Mouse (Mus musculus): ENCODE results near the gene Cdk6.
"Not testable (repeated sequence)": the region's sequence is repeated elsewhere in the genome, so short reads cannot be mapped to it uniquely, and the experiment has no call there.

Cdk6 gene

DNA sequence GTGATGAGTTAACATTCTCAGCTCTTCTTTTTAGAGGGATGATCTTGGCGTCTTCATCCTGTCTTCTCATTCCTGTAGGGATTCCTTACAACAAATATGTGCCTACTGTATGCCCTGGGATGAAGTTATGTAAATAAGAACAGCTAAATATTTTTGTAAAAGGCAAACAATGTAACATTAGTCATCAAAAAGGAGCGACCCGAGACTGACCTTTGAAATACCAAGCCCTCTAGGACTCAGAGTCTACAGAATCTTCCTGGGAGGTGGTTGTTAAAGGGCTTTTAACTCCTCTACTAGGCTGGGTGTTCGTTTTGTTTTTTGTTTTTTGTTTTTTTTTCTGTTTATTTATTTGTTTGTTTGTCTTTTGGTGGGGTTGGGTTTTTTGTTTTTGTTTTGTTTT, 4.3 kb downstream of the Cdk6 start:
- not testable (repeated sequence) for DNase-seq

DNA sequence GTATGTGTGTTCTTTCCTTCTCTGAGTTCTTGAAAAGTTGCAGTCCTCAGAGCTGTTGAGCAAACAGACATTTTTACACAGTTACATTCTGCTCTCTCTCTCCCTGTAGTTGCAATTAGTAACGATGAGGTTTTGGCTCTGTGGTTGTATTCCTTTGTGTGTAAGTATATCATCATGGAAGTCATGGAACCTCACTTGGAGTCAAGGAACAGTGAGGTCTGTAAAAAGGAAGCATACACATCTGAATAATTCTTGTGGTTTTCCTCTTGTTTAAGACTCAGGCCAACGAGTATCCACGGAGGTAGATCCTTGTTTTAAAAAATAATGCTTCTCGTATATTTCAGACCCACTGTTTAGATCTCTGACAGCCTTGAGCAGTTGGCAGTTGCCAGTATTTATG, 8.1 kb downstream of the Cdk6 start:
- DNase-seq, result not testable (repeated sequence)

DNA sequence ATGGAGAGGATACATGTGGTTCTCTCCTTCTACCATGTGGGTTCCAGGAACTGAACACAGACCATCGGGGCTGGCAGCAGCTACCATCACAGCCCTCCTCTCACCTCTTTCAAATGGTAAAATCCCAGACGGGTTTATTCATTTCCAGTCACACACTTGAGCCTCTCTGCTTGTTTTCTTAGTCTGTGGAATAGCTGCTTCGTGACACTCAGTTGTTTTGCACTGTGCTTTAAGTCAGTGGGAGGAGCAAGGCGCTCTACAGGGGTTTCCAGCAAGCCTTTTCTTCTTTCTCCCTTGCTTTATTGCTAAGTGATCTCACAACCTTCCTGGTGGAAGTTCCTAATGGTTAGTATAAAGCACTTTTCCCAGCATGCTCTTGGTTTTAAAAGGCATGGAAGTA, 10.6 kb downstream of the Cdk6 start:
- DNase-seq, result not testable (repeated sequence)

DNA sequence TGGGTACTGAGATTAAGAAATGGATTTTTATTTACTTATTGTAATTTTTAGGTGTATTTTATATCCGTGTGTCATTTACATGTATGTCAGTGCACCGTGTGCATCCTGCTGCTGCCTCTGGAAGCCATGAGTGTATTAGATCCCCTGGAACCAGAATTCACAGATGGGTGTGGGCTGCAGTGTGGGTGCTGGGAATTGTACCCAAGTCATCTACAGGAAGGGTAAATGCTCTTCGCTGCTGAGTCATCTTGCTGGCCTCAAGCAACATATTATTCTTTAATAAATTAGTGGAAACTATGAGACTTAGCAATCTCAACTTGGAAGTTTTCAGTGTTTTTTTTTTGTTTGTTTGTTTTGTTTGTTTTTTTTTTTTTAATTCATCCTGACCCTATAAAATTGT, 11.0 kb downstream of the Cdk6 start:
- DNase-seq, result no peak

DNA sequence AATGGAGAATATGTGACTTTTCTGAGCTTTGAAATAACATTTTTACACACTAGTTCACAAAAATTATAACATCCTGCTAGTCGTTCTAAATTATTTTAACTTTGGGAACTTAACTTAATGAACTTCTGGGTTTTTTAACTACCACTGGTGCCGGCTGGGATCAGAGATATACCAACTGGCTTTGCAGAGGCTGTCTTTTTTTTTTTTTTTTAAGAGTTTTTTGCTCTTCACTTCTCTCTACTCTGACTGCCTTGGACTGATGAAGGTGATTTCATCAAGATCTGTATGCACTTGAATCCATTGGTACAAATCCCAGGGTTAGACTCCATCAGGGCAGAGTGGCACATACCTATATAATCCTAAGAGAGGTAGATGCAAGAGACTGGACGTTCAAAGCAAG, 11.5 kb downstream of the Cdk6 start:
- no peak for DNase-seq

DNA sequence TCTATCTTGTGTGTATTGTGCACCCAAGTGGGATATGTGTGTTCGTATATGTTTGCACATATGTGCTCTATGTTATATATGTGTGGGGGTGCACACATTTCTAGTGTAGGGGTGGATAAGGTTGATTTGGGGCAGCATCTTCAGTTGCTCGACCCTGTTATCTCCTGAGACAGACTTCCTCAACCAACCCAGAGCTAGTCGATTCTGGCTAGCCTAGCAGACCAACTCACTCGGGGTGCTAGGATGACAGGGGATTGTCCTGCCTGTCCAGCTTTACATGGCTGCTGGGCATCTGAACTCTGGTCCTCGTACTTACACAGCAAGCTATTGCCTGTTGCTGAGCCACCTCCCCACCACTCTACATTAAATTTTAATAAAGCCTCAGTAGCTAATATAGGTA, 13.0 kb downstream of the Cdk6 start:
- DNase-seq, result no peak

DNA sequence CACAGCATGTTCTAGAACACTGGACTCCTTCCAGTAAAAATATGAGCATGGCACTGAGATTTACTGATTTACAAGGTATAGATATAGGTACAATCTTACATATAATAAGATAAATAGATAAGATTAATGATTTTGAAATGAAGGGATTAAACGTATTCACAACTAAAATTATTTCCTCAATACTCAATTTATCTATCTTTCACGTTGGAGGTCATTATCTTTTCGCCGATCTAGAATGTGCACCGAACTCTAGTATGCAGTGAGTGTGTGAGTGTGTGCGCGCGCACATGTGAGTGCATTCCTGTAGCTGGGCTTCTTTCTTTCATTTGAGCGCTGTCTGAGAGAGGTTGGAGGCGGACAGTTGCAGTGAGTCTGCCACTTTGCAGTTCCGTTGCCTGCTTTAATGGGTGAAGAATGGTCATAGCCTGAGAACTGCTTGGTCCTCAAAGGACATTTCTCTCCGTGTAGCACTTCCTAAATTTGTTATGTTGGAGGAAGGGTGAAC, 13.8 kb downstream of the Cdk6 start:
- DNase-seq, result no peak

DNA sequence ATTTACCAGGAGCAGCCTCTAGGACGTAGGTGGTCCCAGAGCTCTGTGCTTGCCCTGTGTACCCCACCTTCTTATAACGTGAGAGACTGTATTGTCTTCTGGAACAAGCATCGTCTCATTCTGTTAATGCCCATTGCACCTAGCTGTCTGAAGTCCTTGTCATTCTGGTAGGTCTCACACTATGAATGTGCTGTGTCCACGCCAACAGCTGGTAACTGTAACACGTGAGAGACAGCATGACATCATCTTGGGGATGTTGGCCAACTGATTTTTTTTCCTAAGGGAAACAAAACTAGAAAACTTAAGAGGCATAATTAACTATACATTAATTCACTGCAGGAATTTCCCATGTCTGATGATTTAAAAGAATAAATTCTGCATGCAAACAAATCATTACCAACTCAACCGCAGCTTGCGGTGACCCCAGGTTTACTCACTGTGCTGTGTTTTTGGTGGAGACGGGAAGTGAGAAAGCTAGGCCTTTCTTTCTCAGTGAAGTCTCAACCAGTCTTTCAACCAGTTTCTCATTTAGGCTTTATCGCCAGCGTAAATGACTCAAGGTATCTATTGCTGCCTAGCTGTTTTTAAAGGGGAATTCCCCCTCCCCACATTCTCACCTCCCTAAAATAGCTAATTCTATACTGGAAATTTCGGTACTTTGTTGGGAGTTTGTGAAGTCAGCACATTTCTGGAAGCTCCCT, 14.4 kb downstream of the Cdk6 start:
- no peak for DNase-seq

DNA sequence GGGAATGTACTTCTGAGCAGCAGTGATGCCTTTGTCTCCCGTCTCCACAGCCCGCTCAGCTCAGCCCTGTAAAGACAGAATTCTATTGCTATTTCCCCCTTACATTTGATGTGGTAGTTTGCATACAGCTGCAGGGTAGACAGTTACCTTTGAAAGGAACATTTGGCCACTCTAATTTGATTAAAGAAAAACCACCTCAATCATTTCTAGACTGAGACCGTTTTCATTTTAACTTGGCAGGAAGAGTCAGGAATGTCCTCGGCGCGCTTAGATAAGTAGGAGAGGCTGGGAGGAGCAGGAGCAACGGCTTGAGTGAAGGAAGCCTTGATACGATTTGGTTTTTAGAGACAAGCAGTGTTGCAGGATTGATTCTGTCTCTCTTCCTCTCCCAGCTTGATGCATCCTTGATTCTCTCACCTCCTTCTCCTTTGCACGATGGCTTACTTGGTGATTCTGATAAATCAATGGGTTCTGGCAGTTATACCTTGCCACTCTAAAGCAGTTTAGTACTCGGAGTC, 15.0 kb downstream of the Cdk6 start:
- no peak for DNase-seq

DNA sequence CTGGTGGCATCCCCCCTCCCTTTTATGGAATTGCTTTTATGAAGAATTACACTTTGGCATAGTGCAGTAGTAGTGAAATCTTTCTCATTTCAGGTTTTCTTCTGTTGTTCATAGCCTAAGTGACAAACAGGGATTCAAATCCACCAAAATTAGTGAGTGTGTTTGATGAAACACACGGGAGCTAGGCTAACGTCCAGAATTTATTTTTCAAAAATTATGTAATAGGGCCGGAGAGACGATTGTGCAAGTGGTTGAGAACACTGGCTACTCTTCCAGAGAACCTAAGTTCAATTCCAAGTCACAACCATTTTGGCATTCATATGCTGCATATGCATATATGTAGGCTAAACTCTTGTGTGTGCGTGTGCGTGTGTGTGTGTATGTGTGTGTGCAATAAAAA, 16.2 kb downstream of the Cdk6 start:
- no peak for DNase-seq

DNA sequence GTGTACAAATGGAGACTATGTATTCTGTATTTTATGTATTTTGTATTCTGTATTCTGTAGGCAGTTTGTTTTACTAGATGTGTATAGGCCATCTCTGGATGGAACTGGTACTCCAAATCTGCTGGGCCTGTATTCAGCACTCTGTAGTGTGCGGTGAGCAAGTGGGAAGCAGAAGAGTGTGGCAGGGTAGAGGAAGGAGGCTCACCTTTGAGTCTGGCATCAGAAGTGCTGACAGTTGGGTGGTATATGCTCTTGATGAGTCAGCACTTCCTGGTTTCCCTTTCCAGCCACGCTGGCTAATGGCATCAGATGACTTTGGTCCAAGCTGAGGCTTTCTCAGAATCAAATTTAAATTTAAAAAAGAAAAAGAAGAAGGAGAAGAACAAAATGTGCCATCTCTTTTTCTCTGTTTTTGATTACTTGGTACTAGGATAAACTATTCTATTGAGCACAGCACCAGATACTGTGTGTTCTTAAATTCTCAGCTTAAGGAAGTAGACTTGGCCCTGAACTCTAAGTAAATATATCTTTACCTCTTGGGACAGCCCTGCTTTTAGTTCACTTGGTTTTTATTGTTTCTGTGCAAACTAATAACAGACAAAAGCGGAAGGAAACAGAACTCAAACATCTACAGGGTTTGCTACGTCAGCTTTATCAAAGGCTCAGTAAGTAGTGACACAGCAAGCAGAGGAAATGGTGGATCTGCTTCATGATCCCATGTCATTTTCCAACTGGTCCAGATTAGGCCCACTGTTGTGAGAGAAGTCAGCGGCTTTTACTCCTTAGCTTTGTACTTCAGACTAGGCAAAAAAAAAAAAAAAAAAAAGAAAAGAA, 17.6 kb downstream of the Cdk6 start:
- peak in 1 of 2 experiments; percentile 13 for DNase-seq

DNA sequence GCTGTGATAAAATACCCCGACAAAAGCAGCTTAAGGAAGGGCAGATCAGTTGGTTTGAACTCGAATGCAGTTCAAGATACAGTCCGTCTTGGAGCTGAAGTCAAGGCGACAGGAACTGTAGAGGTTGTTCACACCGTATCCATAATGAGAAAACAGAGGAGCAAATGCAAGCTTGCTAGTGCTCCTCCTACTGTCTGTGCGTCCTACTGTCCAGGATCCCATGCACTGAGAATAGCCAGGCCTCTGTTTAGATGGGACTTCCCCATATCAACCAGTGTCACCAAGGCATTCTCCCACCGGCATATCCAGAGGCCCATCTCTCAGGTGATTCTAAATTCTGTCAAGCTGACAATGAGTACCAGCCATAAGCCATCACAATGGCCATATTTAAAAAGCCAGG, 18.6 kb downstream of the Cdk6 start:
- DNase-seq, result no peak

DNA sequence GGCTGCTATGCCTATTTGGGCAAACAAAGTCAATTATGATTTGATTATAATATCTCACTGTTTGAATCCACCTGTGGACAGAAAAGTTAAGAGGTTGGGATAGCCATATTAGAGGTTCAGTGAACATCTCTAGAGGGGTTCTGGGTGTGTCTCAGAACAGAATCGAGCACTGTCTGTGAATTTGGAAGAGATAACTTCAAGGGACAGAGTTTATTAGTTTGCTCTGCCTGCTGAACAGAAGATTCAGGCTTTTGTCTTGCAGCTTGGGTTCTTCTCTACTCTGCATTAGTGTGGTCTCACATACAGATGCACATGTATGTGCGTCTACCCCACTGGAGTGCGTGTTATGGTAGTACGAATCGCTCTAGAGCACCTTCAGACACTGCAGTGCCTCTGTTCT, 20.0 kb downstream of the Cdk6 start:
- no peak for DNase-seq

DNA sequence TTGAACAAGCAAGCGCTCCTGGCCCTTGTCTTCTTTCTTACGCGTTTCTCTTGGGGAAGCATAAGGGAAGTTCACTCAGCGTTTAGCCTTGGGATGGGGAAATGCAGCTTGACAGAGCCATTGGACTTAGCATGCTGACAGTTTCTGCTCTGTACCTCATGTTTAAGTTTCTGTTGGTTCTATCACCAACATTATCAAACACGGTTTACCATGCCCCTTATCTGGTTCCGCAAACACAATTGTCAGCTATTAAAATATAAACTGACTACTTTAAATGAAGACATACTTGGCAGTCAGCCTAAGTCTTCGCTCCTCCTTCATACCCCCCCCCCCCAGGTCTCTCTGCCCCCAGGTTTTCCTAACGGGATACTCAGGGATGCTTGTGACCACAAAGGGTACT, 20.8 kb downstream of the Cdk6 start:
- no peak for DNase-seq

DNA sequence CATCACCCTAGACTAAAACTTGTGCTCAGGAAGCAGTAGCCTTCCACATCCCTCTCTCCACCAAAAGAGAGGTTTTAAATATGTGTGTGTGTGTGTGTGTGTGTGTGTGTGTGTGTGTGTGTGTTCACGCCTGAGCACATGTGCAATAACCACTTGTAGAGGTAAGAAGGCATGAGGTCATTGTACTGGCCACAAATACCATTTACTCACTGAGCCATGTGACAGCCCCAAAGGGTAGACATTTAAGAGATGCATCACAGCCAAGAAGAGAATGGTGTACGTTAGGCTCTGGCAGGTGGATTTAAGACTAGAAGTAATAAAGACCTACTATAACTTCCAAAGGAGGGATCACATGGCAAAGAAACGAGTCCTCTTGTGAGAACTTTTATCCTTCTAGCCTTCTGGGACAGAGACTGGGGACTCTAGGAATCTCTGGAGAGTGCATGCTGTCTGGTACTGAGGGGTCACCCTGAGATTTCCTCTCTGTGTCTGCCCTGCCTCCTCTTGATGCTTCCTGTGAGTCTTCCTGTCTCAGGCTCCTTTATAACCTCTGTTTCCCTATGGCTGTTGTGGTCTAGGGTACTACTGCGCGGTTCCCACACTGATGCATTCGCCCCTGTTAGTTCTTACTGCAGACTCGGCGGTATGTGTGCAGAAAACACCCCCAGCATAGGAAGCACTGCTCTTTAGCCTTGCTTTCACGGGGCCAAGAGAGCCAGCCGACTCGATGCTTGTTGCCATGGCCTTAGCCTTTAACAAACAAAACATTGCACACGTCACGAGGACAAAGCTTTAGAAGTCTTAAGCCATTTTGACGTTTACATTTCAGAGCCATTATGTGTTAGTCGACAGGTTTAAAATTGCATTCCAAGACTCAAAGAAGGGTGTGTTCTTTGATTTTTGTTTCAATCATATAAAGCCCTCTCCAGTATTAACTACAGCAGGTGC, 22.0 kb downstream of the Cdk6 start:
- DNase-seq, result no peak

DNA sequence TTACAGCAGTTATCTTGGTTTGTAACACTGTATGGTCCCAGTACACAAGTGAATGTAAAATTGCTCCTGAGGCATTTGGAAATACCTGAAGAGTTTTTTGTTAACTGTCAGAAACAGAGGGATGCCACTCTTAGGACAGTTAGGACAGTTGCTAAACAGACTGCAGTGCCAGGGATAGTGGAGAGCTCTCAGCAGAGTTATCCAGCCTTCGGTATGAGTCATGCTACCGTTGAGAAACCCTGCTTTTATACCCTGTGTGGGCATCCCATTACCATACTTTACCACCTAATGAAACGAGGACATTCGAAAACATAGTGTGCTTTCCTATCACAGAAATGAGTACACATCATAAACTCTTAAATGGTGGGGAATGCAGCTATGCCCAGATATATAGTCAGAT, 25.8 kb downstream of the Cdk6 start:
- DNase-seq, result no peak

DNA sequence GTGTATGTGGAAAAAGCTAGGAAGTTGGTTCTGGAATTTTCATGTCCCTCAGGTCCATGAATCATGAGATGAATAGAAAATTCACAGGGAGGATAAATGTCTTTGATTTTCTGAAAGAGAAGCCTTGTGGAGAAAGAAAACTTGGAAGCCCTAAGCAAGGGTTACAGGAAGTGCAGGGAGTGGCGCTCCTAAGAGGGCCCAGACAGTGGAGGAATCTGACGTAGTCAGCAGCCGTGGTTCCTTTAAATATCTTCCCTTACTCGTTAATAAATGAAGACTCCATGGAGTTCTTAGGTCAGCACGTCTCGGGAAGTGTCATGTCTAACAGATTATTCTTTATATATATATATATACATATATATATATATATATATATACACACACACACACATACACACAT, 28.0 kb downstream of the Cdk6 start:
- DNase-seq, result no peak

DNA sequence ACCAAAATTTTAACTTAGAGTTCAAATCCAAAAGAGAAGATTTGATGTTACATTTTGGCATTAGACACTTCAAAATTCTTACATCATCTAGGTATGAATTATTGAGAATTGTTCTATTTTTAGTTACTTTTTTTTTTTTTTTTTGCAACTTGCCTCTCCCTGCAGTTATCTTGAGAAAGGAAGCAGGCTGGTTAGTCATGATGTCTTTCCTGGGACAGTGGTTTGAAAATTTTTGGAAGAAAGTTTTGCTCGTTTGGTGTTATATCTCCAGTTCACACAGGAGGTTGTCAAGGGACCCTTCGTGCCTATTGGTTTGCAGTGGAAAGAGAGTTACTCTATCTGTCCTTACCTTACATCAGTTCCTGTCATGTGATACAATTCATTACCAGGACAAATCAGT, 29.9 kb downstream of the Cdk6 start:
- DNase-seq, result no peak

DNA sequence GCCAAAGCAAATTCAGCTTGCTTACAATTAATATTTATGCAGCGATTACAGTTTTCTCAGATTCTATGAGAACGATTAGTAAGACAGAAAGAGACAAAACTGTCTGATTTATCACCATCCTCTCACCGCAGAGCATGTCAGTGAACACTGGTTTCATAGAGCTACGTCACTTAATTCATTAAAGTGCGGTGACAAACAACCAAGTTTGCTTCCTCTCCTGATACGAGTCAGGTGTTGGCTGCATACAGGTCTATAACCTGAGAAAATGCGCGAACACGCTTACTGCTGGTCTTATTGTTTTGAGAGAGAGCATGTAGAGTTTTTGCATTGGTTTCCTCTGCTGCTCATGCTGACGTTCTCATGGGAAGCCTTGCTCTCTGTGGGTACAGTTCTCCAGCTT, 31.9 kb downstream of the Cdk6 start:
- no peak for DNase-seq

DNA sequence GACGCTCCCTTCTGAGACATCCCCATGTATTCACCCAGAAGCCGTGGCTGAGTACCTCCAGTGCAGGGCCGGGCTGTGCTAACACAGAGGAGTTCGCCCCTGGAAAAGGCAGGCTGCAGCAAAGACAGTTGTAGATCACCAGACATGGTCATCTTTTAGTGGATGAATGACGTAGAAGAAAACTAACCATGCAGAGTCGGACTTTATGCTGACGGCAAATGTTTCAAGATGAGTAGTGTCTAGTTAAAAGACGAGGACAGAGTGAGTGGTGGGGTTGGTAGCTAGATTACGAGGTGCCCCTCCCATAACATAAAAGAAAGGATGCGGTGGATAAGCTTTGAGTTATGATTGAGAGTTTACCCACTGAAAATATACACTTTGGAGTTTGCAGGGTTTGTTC, 33.5 kb downstream of the Cdk6 start:
- no peak for DNase-seq

DNA sequence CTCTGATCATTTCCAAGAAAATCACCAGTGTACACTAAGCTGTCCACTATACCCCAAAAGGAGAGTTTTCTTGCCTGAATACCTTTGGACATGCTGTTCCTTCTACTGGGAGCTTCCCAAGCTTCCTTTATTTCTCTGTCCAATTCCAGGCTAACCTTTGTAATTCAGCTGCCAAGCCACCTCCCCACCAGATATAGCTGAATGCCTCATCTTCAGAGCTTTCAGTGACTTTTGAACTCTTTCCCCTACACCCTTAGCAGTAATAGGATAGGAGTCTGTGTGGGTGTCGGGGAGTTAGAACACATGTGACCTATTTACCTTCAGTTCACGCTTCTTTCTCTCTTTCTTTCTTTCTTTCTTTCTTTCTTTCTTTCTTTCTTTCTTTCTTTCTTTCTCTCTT, 34.9 kb downstream of the Cdk6 start:
- DNase-seq, result no peak

DNA sequence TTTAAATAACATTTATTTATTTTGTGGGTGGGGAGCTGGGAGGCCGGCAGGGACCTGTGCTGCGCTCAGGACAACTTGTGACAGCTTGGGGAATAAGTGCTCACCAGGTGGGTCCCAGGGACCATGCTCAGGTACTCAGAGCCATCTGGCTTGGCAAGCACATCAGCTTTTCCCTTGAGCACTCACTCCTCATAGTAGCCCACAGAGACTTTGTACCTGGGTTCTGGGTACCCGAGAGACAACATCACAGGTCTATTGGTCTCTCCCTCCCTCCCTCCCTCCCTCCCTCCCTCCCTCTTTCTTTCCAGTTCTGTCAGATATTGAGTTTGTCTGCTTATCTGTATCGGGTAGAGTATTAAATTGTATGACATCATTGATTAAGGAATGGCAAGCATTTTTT, 38.0 kb downstream of the Cdk6 start:
- no peak for DNase-seq

DNA sequence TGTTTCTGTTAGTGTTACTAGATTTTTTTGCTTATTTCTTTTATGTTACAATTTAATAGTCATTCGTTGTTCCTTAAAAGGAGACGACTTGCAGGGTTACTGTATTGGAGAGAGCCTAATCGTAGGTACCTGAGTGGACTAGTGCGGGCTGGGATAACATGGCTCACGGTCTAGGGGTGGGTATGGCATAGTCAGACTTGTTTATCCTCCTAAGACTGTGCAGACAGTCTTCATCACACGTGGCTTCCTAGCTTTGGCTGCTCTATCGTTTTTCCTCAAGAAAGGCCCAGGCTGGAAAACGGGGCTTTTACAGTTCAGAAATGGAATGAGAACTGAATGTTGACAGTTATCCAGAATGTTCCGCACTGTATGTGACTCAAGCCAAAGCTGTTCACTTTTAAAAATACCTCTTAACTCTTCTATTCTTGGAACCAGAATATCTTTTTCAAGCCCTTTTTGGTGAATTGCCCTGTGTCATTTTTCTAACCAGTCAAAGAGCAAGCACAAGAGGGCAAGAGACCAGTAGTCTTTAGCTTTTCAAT, 39.5 kb downstream of the Cdk6 start:
- no peak for DNase-seq
